Mouse (Mus musculus): ENCODE measurements around the gene Mfn2. TPM values are rescaled to one million over a fixed set of nuclear protein-coding genes. Genes with fewer than 3 reads are reported as not detected.
A peak's percentile ranks its signal among the peaks of the same experiment; 100 is the strongest.
"Not testable (repeated sequence)": the region's sequence is repeated elsewhere in the genome, so short reads cannot be mapped to it uniquely, and the experiment has no call there.

Mfn2 gene
- polyA plus RNA-seq, 1 experiment from 2014 or later, result 43.4 TPM

DNA sequence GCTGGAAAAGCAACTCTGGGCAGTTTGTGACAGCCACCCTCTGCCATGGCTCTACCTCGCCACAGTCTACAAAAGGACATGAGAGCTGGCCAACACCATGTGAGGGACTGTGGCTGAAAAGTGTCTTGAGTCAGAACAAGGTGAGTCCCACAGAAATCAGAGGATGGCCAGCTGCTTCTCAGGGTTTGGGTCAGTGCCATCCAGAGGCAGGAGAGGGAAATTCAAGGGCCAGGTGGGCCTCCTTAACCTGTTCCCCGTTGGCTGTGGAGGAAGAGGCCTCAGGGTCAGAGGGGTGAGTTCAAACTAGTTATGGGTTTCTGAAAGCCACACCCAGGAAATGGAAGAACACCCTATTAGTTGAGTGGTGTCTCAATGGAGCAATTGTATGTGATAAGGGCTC is 25.0 kb downstream of the Mfn2 start:
- WGBS, result 91% methylated on average over 2 of the region's 2 CpGs
- H3K27ac ChIP-seq, result no peak overlapping the region
- H3K4me3 ChIP-seq, result no peak overlapping the region
- H3K9me3 ChIP-seq, result no peaks in the 10 kb centered on the region
- no peak for DNase-seq (ENCODE audit: extremely low spot score, low spot score)
- no peaks in the 10 kb centered on the region for H3K27me3 ChIP-seq (ENCODE audit: poor library complexity, severe bottlenecking)
- no peaks in the 10 kb centered on the region; the same call in 1 of the 2 replicates for H3K4me1 ChIP-seq
- H3K36me3 ChIP-seq (replicated peaks), result peaks cover 97% of the 10 kb centered on the region

DNA sequence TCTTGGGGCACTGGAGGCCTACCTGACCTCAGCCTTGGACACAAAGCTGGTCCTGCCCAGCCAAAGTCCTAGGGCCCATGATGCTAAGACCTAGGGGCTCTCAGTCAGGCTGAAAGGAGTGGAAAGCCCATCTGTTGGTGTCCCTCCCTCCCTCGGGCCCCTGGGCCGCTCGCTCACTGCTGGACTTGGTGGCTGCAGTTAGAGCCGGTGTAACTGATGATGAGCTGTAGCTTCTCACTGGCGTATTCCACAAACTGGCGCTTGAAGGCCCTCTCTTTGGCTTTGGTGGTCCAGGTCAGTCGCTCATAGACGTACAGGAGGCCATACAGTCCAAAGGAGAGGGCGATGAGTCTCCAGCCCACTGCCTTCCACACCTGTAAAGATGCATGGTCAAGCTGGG is 26.0 kb downstream of the Mfn2 start:
- Histone ChIP-seq H3K4me1 (no peaks in the 10 kb centered on the region; the same call in 1 of the 2 replicates), H3K27ac (no peak overlapping the region), H3K9me3 (no peaks in the 10 kb centered on the region), H3K36me3 (replicated peaks) (peaks cover 97% of the 10 kb centered on the region), H3K27me3 (ENCODE audit: poor library complexity, severe bottlenecking) (no peaks in the 10 kb centered on the region), H3K4me3 (no peak overlapping the region)
- DNase-seq (ENCODE audit: extremely low spot score, low spot score), result no peak
- WGBS, result 93% methylated on average over 9 of the region's 9 CpGs

- 91% methylated on average over 4 of the region's 4 CpGs for WGBS
- Histone ChIP-seq H3K27me3 (ENCODE audit: poor library complexity, severe bottlenecking) (no peaks in the 10 kb centered on the region), H3K36me3 (replicated peaks) (peaks cover 97% of the 10 kb centered on the region), H3K9me3 (no peaks in the 10 kb centered on the region), H3K27ac (no peak overlapping the region), H3K4me1 (no peaks in the 10 kb centered on the region; the same call in 1 of the 2 replicates), H3K4me3 (no peak overlapping the region)
- no peak for DNase-seq (ENCODE audit: extremely low spot score, low spot score)
Measured at GRCm38 (mm10) chr4:147875852-147876575, 28.5 kb downstream of the Mfn2 start.

DNA sequence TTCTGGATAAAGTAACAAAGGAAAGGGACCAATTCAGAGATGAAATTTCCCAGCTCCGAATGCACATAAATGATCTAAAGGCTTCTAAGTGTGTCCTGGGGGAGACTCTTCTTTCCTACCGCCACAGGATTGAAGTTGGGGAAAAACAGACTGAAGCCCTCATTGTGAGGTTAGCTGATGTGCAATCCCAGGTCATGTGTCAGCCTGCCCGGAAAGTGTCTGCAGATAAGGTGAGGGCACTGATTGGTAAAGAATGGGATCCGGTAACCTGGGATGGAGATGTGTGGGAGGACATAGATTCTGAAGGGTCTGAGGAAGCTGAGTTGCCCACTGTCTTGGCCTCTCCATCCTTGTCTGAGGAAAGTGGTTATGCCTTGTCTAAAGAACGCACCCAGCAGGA is 35.3 kb downstream of the Mfn2 start:
- Histone ChIP-seq H3K4me1 (peaks cover 33% of the 10 kb centered on the region), H3K27ac (peak overlapping the region; percentile 92), H3K27me3 (ENCODE audit: poor library complexity, severe bottlenecking) (no peaks in the 10 kb centered on the region), H3K9me3 (peaks cover 3% of the 10 kb centered on the region; the same call in 1 of the 2 replicates), H3K4me3 (peak overlapping the region; percentile 85), H3K36me3 (replicated peaks) (peaks cover 63% of the 10 kb centered on the region)
- no peak for DNase-seq (ENCODE audit: extremely low spot score, low spot score)
- 20% methylated on average over 5 of the region's 5 CpGs for WGBS

- H3K36me3 ChIP-seq (replicated peaks), result peaks cover 62% of the 10 kb centered on the region
- WGBS, result under 1% methylated on average over 30 of the region's 30 CpGs
Measured at GRCm38 (mm10) chr4:147868450-147869031, 36.0 kb downstream of the Mfn2 start, which contains the start of the genes Miip and Fv1. Miip (minus strand) TSS chr4:147868816. Fv1 (plus strand) TSS chr4:147868979.

DNA sequence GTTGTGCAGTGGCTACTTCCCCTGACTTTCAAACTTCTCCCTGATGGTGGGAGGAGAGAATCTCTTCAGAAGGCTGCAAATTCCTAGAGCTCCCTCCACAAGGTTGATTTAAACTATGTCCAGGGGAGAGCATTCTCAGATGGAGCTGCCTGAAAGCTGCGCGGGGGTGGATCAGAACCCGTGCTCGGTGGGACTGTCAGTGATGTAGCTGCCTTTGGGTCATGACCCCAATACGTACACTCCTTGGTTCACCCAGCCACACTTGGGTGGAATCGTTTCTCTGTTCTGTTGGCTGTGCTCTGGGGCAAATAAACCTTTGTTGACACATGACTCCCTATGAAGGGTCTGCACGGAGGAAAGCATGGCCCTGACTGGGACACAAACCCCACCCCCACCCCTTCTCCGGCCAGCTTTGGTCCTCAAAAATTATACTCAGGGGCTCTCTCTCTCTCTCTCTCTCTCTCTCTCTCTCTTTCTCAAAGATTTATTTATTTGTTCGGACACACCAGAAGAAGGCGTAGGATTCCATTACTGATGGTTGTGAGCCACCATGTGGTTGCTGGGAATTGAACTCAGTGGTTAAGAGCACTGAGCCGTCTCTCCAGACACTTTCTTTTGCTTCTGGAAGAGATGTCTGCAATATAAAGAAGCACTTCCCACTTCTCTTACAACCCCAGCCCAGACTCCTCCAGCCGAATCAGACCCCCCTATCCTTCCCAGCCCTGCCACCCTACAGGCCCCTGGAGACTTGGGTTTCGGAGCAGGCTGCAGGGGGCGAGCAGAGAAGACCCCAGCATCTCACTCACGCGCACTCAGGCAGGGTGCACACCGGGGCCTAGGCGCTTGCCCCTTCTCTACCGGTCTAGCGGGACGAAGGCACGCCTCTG is 36.7 kb downstream of the Mfn2 start:
- H3K27me3 ChIP-seq (ENCODE audit: poor library complexity, severe bottlenecking), result no peaks in the 10 kb centered on the region
- peak overlapping the region; percentile 92 for H3K27ac ChIP-seq
- H3K4me3 ChIP-seq, result peak overlapping the region; percentile 85
- peaks cover 33% of the 10 kb centered on the region for H3K4me1 ChIP-seq
- H3K36me3 ChIP-seq (replicated peaks), result peaks cover 62% of the 10 kb centered on the region
- no peak for DNase-seq (ENCODE audit: extremely low spot score, low spot score)
- WGBS, result 9% methylated on average over 22 of the region's 22 CpGs
- peaks cover 3% of the 10 kb centered on the region; the same call in 1 of the 2 replicates for H3K9me3 ChIP-seq

More at GRCm38 (mm10) chr4:147868450-147869031, 36.0 kb downstream of the Mfn2 start, which contains the start of the genes Miip and Fv1:
- Histone ChIP-seq H3K9me3 (peaks cover 3% of the 10 kb centered on the region; the same call in 1 of the 2 replicates), H3K4me1 (peaks cover 33% of the 10 kb centered on the region), H3K4me3 (peak within 1 kb of the TSS; percentile 85), H3K27me3 (ENCODE audit: poor library complexity, severe bottlenecking) (no peaks in the 10 kb centered on the region), H3K27ac (peak within 1 kb of the TSS; percentile 92)
- peak; percentile 94 for DNase-seq (ENCODE audit: extremely low spot score, low spot score)

DNA sequence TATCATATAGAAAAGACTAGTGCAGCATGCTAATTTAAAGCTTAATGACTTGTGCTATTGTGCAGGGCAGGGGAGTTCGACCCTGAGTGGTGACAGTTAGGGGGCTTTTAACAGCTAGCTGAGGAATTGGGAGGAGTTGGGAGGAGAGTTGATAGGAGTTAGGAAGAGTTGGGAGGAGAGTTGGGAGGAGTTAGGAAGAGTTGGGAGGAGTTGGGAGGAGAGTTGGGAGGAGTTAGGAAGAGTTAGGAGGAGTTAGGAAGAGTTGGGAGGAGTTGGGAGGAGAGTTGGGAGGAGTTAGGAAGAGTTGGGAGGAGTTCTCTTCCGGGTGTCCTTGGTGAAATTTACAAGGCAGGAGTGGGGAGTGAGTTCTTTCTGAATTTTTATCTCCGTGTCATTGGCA is 37.7 kb downstream of the Mfn2 start:
- peaks cover 33% of the 10 kb centered on the region for H3K4me1 ChIP-seq
- 54% methylated on average over 3 of the region's 3 CpGs for WGBS
- H3K27ac ChIP-seq; H3K9me3 ChIP-seq; DNase-seq (ENCODE audit: extremely low spot score, low spot score); H3K27me3 ChIP-seq (ENCODE audit: poor library complexity, severe bottlenecking): not testable (repeated sequence)
- peaks cover 62% of the 10 kb centered on the region for H3K36me3 ChIP-seq (replicated peaks)
- peak overlapping the region; percentile 85; the same call in 1 of the 2 replicates for H3K4me3 ChIP-seq

DNA sequence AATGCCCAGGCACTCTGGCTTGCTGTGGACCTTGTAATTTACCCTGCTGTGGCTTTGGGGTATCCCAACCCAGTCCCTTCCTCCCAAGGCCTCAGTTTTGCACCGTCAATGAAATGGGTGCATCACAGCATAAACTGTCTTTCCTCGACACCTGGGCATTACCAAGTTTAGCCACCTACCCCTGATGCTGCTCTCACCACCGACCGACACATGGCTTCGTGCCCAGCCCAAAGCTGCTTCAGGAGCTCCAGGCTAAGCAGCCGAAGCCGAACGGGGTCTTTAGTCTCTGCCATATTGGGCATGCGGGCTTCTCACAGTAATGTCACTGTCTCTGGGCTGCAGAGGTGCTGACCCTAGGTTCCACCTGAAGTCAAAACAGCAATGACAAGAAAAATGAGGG is 38.4 kb downstream of the Mfn2 start:
- 96% methylated on average over 9 of the region's 9 CpGs for WGBS
- H3K36me3 ChIP-seq (replicated peaks), result peaks cover 62% of the 10 kb centered on the region

GRCm38 (mm10) chr4:147865651-147866050 is 38.9 kb downstream of the Mfn2 start:
- peaks cover 63% of the 10 kb centered on the region for H3K36me3 ChIP-seq (replicated peaks)
- peaks cover 3% of the 10 kb centered on the region; the same call in 1 of the 2 replicates for H3K9me3 ChIP-seq
- 92% methylated on average over 6 of the region's 6 CpGs for WGBS

More for the DNA sequence above, 38.4 kb downstream of the Mfn2 start:
- peaks cover 3% of the 10 kb centered on the region; the same call in 1 of the 2 replicates for H3K9me3 ChIP-seq
- no peak overlapping the region for H3K4me3 ChIP-seq
- H3K27ac ChIP-seq, result no peak overlapping the region
- DNase-seq (ENCODE audit: extremely low spot score, low spot score), result no peak
- no peaks in the 10 kb centered on the region for H3K27me3 ChIP-seq (ENCODE audit: poor library complexity, severe bottlenecking)
- peaks cover 33% of the 10 kb centered on the region for H3K4me1 ChIP-seq

GRCm38 (mm10) chr4:147862051-147862450 is 42.5 kb downstream of the Mfn2 start:
- Histone ChIP-seq H3K4me1 (peaks cover 8% of the 10 kb centered on the region), H3K27ac (no peak overlapping the region), H3K36me3 (replicated peaks) (peaks cover 64% of the 10 kb centered on the region), H3K4me3 (no peak overlapping the region), H3K27me3 (ENCODE audit: poor library complexity, severe bottlenecking) (no peaks in the 10 kb centered on the region), H3K9me3 (no peaks in the 10 kb centered on the region)
- 93% methylated on average over 3 of the region's 3 CpGs for WGBS
- no peak for DNase-seq (ENCODE audit: extremely low spot score, low spot score)

More at GRCm38 (mm10) chr4:147865651-147866050, 38.9 kb downstream of the Mfn2 start:
- Histone ChIP-seq H3K27me3 (ENCODE audit: poor library complexity, severe bottlenecking) (no peaks in the 10 kb centered on the region), H3K27ac (no peak overlapping the region), H3K4me1 (peaks cover 31% of the 10 kb centered on the region), H3K4me3 (no peak overlapping the region)
- no peak for DNase-seq (ENCODE audit: extremely low spot score, low spot score)

- H3K4me3 ChIP-seq, result no peak overlapping the region
- WGBS, result 65% methylated on average over 2 of the region's 2 CpGs
- H3K4me1 ChIP-seq, result peaks cover 16% of the 10 kb centered on the region
- no peak for DNase-seq (ENCODE audit: extremely low spot score, low spot score)
- H3K36me3 ChIP-seq (replicated peaks), result peaks cover 3% of the 10 kb centered on the region; the same call in 1 of the 2 replicates
- H3K27ac ChIP-seq, result no peak overlapping the region
- H3K27me3 ChIP-seq (ENCODE audit: poor library complexity, severe bottlenecking), result no peaks in the 10 kb centered on the region
- H3K9me3 ChIP-seq, result no peaks in the 10 kb centered on the region
Measured at GRCm38 (mm10) chr4:147850776-147851175, 53.7 kb downstream of the Mfn2 start.

DNA sequence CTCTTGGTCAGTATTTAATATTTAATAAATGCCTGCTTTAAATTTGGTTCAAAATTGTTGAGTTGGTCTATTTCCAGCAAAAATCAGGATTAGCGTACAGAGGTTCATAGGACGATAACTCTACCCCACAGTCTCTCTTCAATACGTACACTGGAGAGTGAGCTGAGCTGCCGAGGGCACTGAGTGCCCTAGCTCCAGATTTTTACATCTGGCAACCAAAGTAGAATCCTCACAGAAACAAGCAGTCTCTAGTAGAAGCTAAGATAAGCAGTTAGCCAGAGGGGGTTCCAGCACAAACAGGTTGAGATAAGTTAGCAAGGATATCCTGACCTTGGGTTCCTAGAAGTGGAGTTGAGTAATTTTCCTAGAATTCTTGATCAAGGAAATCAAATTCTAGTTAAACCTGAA is 55.9 kb downstream of the Mfn2 start:
- H3K9me3 ChIP-seq, result peaks cover 4% of the 10 kb centered on the region; the same call in 1 of the 2 replicates
- H3K4me1 ChIP-seq, result peaks cover 16% of the 10 kb centered on the region
- WGBS, result 10% methylated on average over 4 of the region's 4 CpGs
- DNase-seq (ENCODE audit: extremely low spot score, low spot score), result no peak
- H3K4me3 ChIP-seq, result peak overlapping the region; percentile 83
- H3K36me3 ChIP-seq (replicated peaks), result peaks cover 21% of the 10 kb centered on the region
- peak overlapping the region; percentile 86 for H3K27ac ChIP-seq
- H3K27me3 ChIP-seq (ENCODE audit: poor library complexity, severe bottlenecking), result no peaks in the 10 kb centered on the region

Data from forebrain, embryonic 10.5 days (tissue).